Mouse (Mus musculus) heart, postnatal 4 days (tissue): ENCODE measurements at regions not wholly inside any gene's neighbourhood (a gene's known extent, or its start where the extent isn't known, plus 50 kb on each side); places are given as distances from the start of the nearest gene placed in this dataset.

Source experiments
- DNase-seq: peaks from one replicate; pipeline ENCODE4 v3.0.0; 2021

GRCm38 (mm10) chr13:92986719-92987553 is 142.4 kb downstream of the Mtx3 start:
- DNase-seq = peak; percentile 85

- no peak for DNase-seq
These were observed 143.1 kb downstream of the Mtx3 start for GRCm38 (mm10) chr13:92987691-92988090.

- DNase-seq = no peak
These were observed 144.0 kb downstream of the Mtx3 start for GRCm38 (mm10) chr13:92988600-92988999.

GRCm38 (mm10) chr13:92990316-92991206 is 146.0 kb downstream of the Mtx3 start:
- no peak for DNase-seq
